Mouse (Mus musculus) MEL-GATA-1-ER (cell line): ENCODE data around the gene Galc.

Experiments
- DNase-seq: peaks from one replicate; pipeline ENCODE4 v3.0.0-alpha.2; 2012; ENCODE audit warnings: low read depth; ENCODE audit errors: extremely low read depth

Gene Galc

DNA sequence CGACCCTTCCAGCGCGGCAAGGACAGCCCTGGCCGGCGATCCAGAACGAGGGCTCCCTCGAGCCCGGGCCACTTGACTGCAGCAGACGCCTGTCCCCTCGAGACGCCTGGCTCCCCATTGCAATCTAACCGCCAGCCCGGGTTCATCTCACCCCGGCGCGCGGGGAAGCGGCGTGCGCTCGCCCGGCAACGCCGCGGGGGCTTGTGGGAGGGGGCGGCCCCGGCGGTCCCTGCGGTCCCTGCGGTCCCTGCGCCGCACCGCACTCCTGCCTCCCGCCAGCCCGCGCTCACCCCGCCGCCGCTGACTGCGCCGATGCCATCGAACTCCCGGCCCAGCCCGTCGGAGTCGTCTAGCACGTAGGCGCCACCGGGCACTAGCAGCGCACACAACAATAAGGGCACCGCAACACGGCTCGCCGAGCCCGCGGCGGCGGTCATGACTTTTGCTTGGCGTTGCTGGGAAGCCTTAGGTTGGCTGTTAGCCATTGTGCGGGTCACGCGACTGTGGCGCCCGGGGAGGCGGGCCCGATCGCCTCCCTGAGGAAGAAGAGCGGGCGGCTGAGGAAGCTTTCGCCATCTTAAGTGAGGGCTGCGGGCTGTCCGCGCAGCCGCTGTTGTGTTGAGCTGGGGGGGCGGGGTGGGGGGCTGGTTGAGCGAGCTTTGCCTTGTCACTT, at the start of gene Galc:
Gene Galc, minus strand, starts transcription at position 615 of the 673 bp plus-strand sequence.
- DNase-seq: no peak

- DNase-seq: no peak
These were observed 48.1 kb upstream of the Galc start for GRCm38 (mm10) chr12:98307179-98307915.

DNA sequence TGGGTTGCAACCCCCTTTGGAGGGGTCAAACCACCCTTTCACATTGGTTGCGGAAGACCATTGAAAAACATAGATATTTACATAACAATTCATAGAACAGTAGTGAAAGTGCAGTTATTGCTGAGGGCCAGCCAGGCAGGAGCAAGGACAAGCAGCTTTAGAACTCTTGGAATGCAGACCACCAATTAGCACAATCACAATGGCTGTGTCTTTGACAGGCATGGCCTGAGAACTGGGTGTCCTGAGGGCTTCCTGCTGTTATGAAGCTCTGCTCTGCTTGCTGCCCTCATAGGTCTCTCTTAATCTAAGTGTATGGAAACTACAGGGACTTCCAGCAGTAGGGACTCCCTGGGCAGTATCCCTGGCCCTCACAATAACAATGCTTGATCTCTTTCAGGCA, 43.8 kb upstream of the Galc start:
- DNase-seq: no peak

DNA sequence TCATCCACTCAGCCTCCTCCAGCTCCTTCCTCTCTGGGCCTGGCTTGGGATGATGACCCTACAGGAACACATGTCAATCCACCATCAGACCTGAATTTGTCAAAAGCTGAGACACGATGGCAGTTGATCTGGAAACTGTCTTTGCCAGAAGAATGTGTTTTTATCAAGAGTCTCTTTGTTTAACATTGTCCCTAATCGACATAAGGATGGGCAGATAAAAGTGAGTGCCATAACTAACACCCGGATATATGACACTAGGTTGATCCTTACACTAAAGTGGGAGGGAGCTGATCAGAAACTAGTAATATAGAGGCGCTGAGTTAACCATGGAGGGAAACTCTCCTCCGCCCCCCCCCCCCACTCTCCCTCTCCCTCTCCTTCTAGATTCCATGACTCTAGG, 42.7 kb upstream of the Galc start:
- no peak for DNase-seq

DNA sequence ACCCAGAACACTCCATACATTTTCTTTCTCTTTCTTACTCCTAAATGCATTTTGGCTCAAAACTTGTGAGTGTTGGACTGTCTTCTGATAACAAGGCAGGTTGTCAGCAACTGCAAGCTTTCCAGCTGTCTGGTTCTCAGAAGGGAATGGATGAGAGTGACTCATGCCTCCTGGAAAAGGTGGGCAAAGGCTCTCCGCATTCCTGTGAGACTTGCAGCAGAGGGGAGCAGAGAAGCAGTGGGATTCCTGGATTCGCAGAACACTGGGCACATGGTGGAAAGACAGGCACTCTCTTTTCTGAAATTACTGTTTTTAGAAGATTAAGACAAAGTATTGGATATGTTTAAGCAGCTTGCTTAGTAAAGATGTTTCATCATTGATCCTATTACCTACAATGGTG, 35.0 kb upstream of the Galc start:
- no peak for DNase-seq

DNA sequence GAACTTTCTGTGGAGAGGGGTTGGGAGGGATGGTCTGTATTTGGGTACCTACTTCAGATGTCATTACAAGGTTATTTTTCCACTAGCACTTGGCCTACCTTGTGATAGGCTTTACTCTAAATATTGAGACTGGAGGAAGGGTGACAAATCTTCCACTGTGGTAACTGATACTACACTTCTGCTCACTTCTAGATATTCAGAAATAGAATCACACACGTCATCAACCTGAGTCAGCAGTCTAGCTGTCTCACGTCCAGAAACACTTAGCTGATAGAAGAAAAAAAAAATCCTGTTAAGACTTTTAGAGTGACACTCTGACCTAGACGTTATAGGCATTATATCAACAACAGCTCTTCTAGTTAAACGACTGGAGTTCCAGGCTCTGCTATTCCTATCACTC, 33.0 kb upstream of the Galc start:
- DNase-seq: no peak

- DNase-seq: no peak
These were observed 31.2 kb upstream of the Galc start for GRCm38 (mm10) chr12:98290475-98290874.

DNA sequence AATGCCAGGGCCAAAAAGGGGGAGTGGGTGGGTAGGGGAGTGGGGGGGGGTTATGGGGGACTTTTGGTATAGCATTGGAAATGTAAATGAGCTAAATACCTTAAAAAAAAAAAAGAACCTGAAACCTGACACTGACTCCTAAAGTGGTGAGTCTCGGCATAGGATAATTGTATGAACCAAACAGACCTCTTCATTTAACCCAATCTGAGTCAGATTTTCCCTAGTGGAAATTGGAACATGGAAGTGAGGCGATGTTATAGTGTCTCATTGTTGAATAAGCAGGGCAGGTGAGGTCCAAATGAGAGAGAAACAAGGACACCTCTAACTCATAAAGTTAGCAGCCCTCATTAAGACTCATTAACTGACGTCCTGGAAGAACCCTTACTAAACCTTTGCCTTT, 25.2 kb upstream of the Galc start:
- no peak for DNase-seq

GRCm38 (mm10) chr12:98283487-98283860, 24.2 kb upstream of the Galc start:
- no peak for DNase-seq

DNA sequence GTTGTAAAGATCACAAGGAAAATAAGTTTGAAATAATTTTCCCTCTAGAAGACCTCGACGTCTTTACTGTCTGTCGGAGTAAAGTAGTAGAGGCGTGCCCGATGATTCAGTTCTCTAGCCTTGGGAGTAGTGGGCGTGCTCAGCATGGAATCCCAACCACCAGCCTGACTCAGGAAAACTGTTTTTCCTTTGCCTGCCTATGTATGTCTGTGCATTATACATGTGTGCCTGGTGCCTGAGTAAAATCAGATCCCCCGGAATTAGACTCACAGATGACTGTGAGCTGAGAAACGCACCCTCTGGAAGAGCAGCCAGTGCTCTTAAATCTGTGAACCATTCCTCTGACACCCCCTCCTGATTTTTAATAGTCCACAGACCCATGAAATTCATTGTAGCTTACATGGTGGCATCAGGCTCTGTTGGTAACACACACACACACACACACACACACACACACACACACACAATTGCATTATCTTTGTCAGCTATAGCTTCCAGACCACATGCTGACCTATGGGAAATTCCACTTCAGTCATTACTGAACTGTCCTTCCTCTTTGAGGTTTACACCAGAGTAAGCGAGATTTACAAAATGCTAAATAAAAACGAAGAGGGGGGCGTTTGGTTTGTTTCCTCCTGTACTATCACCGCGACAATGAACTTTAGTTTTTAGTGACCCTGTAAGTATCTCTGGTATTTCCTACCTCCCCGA, 23.7 kb upstream of the Galc start:
- no peak for DNase-seq

DNA sequence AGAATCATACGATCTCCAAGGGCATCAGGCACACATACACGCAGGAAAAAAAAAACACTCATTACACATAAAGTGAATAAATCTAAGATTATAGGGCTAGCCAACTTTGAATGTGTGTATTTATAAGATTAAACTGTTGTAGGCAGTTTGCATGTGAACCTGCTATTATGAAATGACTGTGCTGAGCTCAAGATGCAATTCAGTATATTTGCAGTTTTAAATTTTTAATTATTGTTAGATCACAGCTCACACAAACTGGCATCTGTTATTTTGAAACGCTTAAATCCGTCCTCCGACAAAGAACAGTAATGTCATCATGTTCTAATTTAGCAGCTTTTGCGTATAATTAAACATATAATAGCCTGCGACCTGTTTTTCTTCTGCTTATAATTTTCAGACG, 21.7 kb upstream of the Galc start:
- no peak for DNase-seq

- DNase-seq: no peak
These were observed 21.3 kb upstream of the Galc start for GRCm38 (mm10) chr12:98280530-98280929.

DNA sequence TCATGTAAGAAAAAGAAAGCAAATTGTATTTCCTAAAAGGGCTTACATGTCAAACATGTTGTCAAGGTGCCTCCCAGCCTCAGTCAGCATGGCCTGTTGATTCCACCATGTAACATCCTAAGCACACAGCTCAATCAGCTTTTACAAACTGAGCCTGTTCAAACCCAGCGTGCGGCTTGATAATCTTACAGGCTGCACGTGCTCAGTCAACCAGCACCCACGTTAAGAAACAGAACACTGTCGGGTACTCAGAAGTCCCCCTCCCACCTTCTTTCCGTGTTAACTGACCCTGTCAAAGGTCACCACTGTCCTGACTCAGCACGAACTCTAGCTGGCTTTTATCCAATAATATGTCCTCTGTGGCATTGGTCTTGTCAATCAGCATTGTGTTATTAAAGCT, 13.2 kb upstream of the Galc start:
- DNase-seq: no peak

- no peak for DNase-seq
These were observed 11.7 kb upstream of the Galc start for GRCm38 (mm10) chr12:98270810-98271566.

DNA sequence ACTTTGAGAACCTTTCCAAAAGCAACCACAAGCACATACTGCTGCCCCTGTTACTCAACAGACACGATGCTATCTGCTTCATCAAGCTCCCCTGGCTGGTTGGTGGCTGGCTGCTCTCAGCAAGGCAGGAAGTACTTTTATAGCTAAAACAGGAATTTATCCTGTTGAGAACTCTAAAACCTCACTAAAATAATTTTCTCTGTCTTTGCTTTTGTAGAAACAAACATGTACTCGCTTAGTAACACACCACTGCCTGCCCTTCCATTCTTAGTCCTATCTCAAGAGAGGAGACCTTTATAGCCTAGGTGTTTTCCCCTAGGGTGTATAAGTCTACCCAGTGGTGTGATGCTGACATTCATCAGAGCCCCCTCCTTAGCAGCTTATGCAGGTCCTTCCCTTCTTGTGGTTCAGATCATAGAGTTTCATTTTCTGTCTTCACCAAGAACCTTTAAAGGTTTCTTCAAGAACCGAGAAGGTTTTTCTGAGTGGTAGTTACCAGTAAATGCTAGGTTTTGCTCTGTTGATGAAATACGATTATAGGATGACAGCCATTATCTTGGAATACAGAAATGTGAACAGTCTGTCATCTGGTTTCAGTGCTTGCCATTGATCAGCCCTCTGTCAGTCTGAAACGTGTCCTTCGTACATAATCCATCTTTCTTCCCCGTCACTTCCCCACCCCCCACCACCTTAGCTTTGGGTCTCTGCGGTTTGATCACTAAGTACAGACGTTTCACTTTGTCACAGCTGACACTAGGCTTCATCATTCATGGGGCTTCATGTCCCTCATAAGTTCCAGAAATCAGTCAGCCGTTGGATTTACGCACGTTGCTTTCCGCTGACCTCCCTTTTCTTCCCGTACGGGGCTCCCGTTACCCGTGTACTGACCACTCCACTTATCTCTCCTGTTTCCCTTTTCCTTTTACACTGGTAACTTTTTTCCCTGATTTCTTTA, 10.8 kb upstream of the Galc start:
- no peak for DNase-seq

- DNase-seq: no peak
These were observed 9.4 kb upstream of the Galc start, which contains the start of gene Gpr65 for GRCm38 (mm10) chr12:98268441-98269369. TSS of gene Gpr65 (plus strand) at chr12:98268635.

GRCm38 (mm10) chr12:98265697-98266096, 6.4 kb upstream of the Galc start:
- DNase-seq: no peak

GRCm38 (mm10) chr12:98259518-98259852, 226 bp upstream of the Galc start:
- no peak for DNase-seq

DNA sequence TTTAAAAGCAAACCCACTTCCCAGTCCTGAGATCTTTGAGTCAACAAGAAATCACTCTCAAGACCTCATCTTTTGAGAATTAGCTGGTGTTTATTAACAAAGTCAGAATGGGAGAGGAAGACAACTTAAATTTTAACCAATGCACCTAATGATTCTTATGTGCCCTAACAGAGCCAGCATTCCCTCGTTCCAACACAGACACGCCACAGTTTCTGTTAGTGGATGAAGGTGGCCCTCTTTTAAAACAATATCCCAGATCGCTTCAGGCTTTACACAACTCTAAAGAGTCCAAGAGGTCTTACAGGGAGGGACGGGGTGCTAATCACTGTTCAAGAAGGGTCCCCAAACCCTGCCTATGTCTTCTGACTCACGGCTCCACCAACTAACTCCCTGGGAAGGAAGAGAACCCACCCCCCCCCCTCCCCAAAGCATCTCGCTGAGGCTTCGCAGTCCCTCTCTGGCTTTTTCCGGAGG, 851 bp downstream of the Galc start:
- no peak for DNase-seq
